Mouse (Mus musculus) olfactory bulb, adult 2 months (tissue): ENCODE data around the gene Ccdc43. TPM values are rescaled to one million over a fixed set of nuclear protein-coding genes. Genes with fewer than 3 reads are reported as not detected.
A peak's percentile ranks its signal among the peaks of the same experiment; 100 is the strongest.

Experiments
- H3K27ac ChIP-seq: fragments of 200-500 bp; 2 replicates; pipeline ENCODE4 v1.5.1; 2012; ENCODE audit warnings: low read depth, low read length; ENCODE audit not compliant: insufficient read depth
- H3K4me1 ChIP-seq: fragments of 200-500 bp; 2 replicates; pipeline ENCODE4 v1.6.1; 2012; ENCODE audit warnings: low read length; ENCODE audit not compliant: control insufficient read depth, insufficient read depth
- H3K4me3 ChIP-seq: fragments of 200-500 bp; 2 replicates; pipeline ENCODE4 v1.5.1; 2012; ENCODE audit warnings: mild to moderate bottlenecking, low read depth, low read length, moderate library complexity; ENCODE audit not compliant: insufficient read depth
- CTCF ChIP-seq: fragments of 200-500 bp; IDR thresholded peaks from 2 replicates; pipeline ENCODE4 v1.5.1; 2012; ENCODE audit warnings: low read depth, mild to moderate bottlenecking, low read length, moderate library complexity; ENCODE audit not compliant: insufficient read depth
- POLR2A ChIP-seq: fragments of 200-500 bp; IDR thresholded peaks from 2 replicates; pipeline ENCODE4 v1.6.1; 2012; ENCODE audit warnings: mild to moderate bottlenecking, low read depth, low read length, moderate library complexity; ENCODE audit not compliant: insufficient read depth
- WGBS: fragments of 180-500 bp; shearing (Covaris S2); methylation state at CpG from one replicate; pipeline ENCODE4 v1.1.7; 2018; 5-methylcytosine and 5-hydroxymethylcytosine counted together
- polyA plus RNA-seq: library from polyadenylated mRNA; stranded (reverse); fragments of >200 nt; gene quantifications from 2 replicates; pipeline ENCODE4 v1.2.4, GENCODE M21; 2012; ENCODE audit warnings: low replicate concordance; ENCODE audit not compliant: missing spikeins, insufficient read depth, insufficient read length

Ccdc43 gene
- polyA plus RNA-seq, 1 experiment: not detected

GRCm38 (mm10) chr11:102651381-102651780, 46.2 kb downstream of the Ccdc43 start:
- H3K4me3 ChIP-seq: no peak overlapping the region
- no peak for TF ChIP-seq POLR2A
- TF ChIP-seq CTCF: peak; percentile 72; the same call in 1 of the 2 replicates
- peaks cover under 1% of the 10 kb centered on the region; the same call in 1 of the 2 replicates for H3K4me1 ChIP-seq
- 2% methylated on average over 9 of the region's 9 CpGs for WGBS
- H3K27ac ChIP-seq: no peak overlapping the region

GRCm38 (mm10) chr11:102647885-102648284, 49.7 kb downstream of the Ccdc43 start:
- H3K27ac ChIP-seq: no peak overlapping the region
- WGBS: 83% methylated on average over 12 of the region's 12 CpGs
- no peak overlapping the region for H3K4me3 ChIP-seq
- no peak for TF ChIP-seq CTCF
- TF ChIP-seq POLR2A: no peak
- no peaks in the 10 kb centered on the region for H3K4me1 ChIP-seq

GRCm38 (mm10) chr11:102646226-102646625, 51.4 kb downstream of the Ccdc43 start:
- 84% methylated on average over 13 of the region's 13 CpGs for WGBS
- TF ChIP-seq POLR2A: no peak
- Histone ChIP-seq H3K4me1 (no peaks in the 10 kb centered on the region), H3K27ac (no peak overlapping the region), H3K4me3 (no peak overlapping the region)

- Histone ChIP-seq H3K27ac (no peak overlapping the region), H3K4me3 (no peak overlapping the region), H3K4me1 (peaks cover 5% of the 10 kb centered on the region; the same call in 1 of the 2 replicates)
- no peak for TF ChIP-seq POLR2A
- TF ChIP-seq CTCF: no peak
- WGBS: 86% methylated on average over 10 of the region's 10 CpGs
Observed at GRCm38 (mm10) chr11:102643891-102644382, 53.6 kb downstream of the Ccdc43 start.

- Histone ChIP-seq H3K27ac (no peak overlapping the region), H3K4me3 (no peak overlapping the region), H3K4me1 (peaks cover 10% of the 10 kb centered on the region)
- TF ChIP-seq POLR2A: no peak
- TF ChIP-seq CTCF: no peak
- 58% methylated on average over 12 of the region's 12 CpGs for WGBS
Observed at GRCm38 (mm10) chr11:102636887-102637286, 60.7 kb downstream of the Ccdc43 start.

Other genes starting within 250 kb of the Ccdc43 start
- gene Itga2b, start 227.7 kb downstream of the Ccdc43 start, polyA plus RNA-seq: not detected in 2 replicates
- 94.4 and 138 TPM in 2 replicates for gene Gpatch8, start 141.4 kb downstream of the Ccdc43 start, polyA plus RNA-seq
- gene Gm11627, start 118.3 kb downstream of the Ccdc43 start, polyA plus RNA-seq: not detected in 2 replicates
- gene Fzd2, start 93.4 kb downstream of the Ccdc43 start, polyA plus RNA-seq: not detected in 2 replicates
- gene Meioc, start 34.1 kb downstream of the Ccdc43 start, polyA plus RNA-seq: not detected in 2 replicates
- gene Adam11, start 63.7 kb upstream of the Ccdc43 start, polyA plus RNA-seq: not detected in 2 replicates
- not detected in 2 replicates for gene Gjc1, start 121.9 kb upstream of the Ccdc43 start, polyA plus RNA-seq
- not detected in 2 replicates for gene Higd1b, start 138.1 kb upstream of the Ccdc43 start, polyA plus RNA-seq
- gene Eftud2, start 183.2 kb upstream of the Ccdc43 start, polyA plus RNA-seq: 433 TPM in 1 of 2 replicates, not detected in the other
- not detected in 2 replicates for gene Ccdc103, start 183.4 kb upstream of the Ccdc43 start, polyA plus RNA-seq
- not detected in 2 replicates for gene Fam187a, start 187.4 kb upstream of the Ccdc43 start, polyA plus RNA-seq
- gene Gfap, start 203.1 kb upstream of the Ccdc43 start, polyA plus RNA-seq: not detected in 2 replicates
- not detected in 2 replicates for gene Kif18b, start 227.3 kb upstream of the Ccdc43 start, polyA plus RNA-seq
- gene C1ql1, start 248.9 kb upstream of the Ccdc43 start, polyA plus RNA-seq: not detected in 2 replicates